Mouse (Mus musculus) layer of hippocampus, postnatal 36 days (tissue): Measurements from ENCODE around the gene Mfsd4a. TPM values are rescaled to one million over a fixed set of nuclear protein-coding genes. Genes with fewer than 3 reads are reported as not detected.

Source experiments
- DNase-seq, 2 experiments: peaks; one replicate each; pipeline ENCODE4 v3.0.0; 2022
- total RNA-seq, 2 experiments: library from RNA; stranded (reverse); gene quantifications; 2 replicates each; pipeline ENCODE4 v1.2.3; 2021

The Mfsd4a gene
- total RNA-seq, 2 experiments from 2014 or later = 58.3 to 62.8 TPM

DNA sequence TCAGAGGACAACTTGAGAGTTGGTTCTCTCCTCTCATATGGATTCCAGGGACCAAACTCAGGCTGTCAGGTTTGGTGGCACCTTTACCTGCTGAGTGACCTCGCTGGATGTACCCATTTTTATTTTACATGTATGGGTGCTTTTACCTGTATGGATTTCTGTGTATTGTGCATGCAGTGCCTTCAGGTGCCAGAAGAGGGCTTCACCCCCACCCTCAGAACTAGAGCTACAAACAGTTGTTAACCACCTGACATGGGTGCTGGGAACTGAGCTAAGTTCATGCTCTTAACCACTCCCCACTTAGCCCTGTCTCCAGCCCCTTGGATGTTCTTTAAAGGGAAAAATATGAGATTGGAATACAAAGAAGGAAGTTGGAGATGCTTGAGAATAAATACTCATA is 53.1 kb downstream of the Mfsd4a start:
- DNase-seq = no peak

DNA sequence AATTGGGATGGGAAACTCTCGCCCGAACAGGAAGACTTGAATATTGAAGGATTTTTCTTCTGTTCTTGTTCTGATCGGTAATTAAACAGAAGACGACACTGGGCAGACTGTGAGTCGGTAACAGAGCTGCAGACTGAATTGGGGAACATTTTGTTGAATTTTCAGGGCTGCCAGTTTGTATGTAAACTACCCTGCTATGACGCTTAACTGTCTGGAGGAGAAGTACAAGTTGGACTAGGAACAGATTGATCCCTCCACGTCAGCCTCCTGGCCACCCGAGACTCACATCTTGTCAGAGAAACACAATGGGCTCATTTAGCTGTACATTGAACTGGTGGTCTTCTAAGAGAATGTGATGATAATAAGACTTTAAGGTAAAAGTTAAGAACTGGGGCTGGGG is 55.0 kb downstream of the Mfsd4a start:
- DNase-seq = peak in 1 of 2 experiments; percentile 38

- DNase-seq = no peak
These were observed 56.1 kb downstream of the Mfsd4a start for GRCm38 (mm10) chr1:132011785-132012184.

GRCm38 (mm10) chr1:132010632-132011501 is 57.0 kb downstream of the Mfsd4a start:
- DNase-seq = no peak

- DNase-seq = no peak
These were observed 58.8 kb downstream of the Mfsd4a start for GRCm38 (mm10) chr1:132008881-132009644.

DNA sequence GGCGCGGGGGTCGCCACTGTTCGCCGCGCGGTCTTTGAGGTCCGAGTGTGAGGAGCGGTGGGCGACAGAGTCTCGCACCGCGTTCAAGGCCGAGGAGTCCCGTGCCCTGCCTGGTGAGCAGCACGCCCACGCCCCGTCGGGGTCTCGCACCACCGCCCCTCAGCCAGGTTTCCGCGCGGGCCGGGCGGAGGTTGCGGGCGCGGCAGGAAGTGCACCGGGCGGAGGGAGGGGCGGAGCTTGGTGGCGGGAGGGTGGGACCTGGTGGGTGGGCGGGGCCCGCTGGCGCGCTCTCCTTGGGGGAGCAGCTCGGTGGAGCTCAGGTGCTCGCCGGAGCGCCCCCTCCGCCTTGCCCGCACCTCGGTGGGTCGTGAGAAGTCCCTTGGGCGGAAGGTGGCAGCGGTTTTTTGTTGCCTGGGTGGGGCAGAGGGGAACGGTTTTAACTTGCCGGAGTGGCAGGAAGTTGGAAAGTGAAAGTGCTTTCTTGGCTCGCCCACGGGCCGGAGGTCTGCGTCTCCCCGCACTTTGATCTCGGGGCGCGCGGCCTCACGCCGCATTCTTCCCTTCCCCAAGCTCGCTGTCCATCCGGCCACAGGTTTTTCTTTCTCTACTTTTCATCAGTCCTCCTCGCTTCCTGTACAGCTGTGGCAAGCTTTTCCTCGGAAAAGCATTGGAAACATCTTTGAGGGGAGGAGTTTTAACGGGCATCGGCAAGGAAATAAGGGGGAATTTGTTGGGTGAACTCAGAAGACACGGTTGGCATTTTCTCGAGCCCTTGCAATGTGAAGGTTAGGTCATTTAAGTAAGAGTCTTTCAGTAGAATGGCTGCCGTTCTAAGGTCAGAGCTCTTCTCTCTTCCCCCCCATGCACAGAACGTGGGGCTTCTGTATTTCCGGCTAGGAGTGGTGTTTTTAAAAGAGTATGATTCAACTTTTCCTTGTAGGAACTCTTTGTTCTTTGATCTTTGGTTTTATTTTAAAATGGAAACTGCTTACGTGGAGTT is 59.7 kb downstream of the Mfsd4a start:
- peak; percentile 83 to 86 for DNase-seq

DNA sequence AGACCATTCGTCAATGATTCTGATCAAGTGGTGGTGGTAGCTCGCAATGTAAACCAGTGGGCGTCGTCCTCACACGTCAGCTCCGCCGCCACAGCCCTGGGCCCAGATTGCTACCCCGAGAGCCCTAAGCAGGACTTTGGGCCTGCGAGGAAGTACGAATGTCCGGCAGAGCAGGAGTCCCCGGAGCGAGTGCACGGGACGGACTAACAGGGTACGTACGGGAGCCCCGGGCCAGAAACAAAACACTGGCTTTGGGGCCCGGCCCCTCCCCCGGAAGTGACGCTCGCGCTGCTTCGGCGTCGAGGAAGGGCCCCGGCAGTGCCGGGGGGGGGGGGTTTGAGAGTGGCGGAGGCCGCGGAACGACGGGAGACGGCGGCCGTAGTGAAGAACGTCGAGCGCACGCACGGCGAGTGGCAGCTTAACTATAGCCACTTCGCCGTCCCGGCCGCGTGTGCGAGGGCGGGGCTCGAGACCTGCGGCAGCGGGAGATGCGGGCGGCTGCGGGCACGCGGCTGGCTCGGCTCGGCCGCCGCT is 60.5 kb downstream of the Mfsd4a start, which contains the start of gene Elk4:
Gene Elk4 (plus strand): TSS at position 326 of the 534 bp plus-strand sequence.
- DNase-seq = peak; percentile 86 to 88

DNA sequence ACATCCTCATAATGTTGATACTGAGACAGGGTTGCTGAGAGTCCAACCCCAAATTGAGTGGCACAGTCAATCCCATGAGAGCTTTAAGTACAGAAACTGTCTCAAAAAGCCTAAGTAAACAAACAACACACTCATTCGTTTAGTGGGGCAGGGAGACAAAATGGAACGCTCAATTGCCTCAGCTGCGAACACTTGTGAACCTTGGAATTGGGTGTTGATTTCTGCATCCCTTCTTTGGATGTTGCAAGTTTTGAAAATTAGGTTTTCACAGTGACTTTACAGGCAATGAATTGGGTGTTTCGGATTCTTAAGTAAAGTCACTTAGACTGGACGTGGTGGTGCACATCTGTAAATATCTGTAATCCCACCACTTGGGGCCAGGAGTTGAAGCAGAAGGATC is 61.1 kb downstream of the Mfsd4a start:
- no peak for DNase-seq

DNA sequence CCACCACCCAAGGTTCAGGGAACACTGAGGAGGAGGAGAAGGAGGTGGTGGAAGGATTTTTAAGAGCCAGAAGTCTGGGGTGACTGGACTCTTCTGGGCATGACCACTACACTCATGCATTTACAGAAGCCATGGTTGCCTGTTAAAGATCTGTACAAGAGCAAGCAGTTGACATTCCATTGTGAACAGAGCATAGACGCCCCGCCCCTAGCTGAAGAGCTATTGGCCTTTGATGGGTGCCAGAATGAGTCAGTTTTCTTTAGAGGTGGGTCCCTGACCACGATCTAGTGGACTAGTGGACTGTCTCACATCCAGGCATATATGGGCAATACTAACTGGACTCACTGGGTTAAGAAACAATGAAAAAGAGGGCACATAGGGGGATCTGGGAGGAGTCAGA is 61.8 kb downstream of the Mfsd4a start:
- DNase-seq = no peak

GRCm38 (mm10) chr1:132005466-132005865 is 62.4 kb downstream of the Mfsd4a start:
- DNase-seq = no peak

- no peak for DNase-seq
These were observed 63.2 kb downstream of the Mfsd4a start for GRCm38 (mm10) chr1:132004574-132005180.

DNA sequence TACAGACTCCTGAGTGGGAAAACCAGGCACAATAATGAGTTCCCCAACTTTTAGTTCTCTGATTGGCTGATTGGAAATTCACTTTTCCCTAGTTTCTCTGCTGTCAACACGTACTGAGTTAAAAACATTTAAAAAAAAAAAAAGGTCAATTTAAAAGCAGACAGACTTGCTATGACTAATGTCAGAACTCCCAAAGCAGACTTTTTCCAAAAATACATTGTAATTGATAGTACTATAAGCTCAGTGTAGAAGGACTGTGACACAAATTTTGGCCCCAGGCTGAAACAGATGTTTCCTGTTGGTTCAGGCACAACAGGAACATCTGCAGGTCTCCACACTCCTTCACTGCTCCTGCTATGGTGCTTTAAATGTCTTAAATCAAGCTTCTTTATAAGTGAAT is 64.0 kb downstream of the Mfsd4a start:
- DNase-seq = no peak

DNA sequence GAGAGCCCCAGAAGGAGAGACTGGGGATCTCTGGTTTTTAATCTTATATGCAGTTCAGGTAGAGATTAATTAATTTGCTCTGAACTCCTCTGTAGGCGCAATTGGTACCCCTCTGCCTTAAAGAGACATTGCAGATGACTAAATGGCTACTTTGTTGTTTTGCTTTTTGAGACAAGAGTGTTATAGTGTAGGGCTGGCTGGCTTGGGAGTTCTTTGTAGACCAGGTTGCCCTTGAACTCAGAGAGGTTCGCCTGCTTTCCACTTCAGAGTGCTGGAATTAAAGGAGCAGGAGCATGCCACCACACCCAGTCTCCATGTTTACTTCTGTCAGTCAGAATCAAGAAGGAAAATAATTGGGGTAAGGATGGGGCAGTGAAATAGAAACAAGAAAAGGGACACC is 64.8 kb downstream of the Mfsd4a start:
- no peak for DNase-seq

- DNase-seq = no peak
These were observed 66.0 kb downstream of the Mfsd4a start for GRCm38 (mm10) chr1:132001880-132002330.

DNA sequence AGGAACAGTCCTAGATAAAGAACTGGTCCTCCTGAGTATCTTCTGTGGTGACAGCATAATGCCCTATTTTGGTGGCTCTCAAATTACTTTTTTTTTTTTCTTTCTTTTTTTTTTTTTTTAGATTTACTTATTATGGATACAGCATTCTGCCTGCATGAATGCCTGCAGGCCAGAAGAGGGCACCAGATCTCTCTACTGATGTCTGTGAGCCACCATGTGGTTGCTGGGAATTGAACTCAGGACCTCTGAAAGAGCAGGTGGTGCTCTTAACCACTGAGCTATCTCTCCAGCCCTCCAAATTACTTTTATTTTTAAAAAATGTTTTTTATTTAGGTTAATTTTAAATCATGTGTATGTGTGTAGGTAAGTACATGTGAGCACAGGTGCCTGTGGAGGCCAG is 67.4 kb downstream of the Mfsd4a start:
- DNase-seq = no peak

- no peak for DNase-seq
These were observed 72.8 kb downstream of the Mfsd4a start for GRCm38 (mm10) chr1:131995062-131995461.

- no peak for DNase-seq
These were observed 74.5 kb downstream of the Mfsd4a start for GRCm38 (mm10) chr1:131993169-131994040.

DNA sequence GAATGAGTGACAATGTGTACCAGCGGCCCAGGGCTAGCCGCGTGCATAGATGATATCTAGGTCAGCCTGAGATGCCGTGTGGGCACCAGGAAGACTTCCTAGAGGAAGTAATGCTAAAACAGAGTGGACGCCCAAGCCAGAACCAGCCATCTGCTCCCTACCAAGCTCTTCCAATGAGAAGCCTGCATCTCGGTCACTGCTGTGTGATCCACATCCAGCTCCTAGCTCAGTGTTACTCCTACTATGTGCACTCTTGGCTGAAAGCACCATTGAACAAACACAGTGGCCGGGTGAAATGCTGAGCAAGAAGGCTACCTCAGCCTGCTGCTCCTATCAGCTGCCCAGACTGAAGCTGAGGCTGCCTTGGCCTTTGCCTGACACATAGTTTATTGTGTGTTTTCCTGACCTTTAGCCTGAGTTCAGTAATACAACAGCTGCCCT is 75.3 kb downstream of the Mfsd4a start:
- no peak for DNase-seq

DNA sequence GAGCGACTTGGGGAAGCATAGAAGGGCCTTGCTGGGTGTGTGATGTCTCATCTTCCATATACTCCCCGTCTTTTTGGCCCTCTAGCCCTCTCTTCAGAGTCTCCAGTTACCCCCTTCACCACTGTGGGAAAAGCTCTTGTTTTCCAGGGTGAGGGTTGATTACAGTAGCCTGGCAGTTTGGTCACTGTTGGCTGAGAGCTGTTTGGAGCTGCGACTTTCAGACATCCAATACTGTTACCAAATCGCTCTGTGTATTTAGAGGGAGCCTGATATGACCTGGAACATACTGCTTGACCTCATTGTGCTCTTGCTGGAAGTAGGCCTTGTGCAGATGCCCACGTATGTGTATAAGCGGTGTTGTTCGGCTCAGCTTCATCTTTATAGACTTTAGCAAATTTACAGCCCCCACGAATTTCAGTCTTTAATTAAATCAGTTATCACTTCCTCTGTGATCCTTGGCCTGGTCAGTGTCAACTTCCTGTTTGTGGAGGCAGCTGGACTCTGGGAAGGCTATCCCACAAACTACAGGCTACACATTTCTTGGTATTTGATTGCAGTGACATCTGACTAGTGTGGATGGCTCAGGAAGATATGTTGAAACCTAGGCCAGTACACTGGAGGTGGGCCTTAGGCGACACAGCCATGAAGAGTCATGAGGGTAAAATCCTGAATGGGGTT is 77.6 kb downstream of the Mfsd4a start:
- no peak for DNase-seq

- DNase-seq = no peak
These were observed 78.4 kb downstream of the Mfsd4a start for GRCm38 (mm10) chr1:131989476-131989875.
